Mouse (Mus musculus) left cerebral cortex, adult 11 months (tissue): Measurements from ENCODE around the gene Pnrc1.
"Not testable (repeated sequence)": the region's sequence is repeated elsewhere in the genome, so short reads cannot be mapped to it uniquely, and the experiment has no call there.

ENCODE experiments used
- DNase-seq: peaks from one replicate; pipeline ENCODE4 v3.0.0; 2022; ENCODE audit warnings: low spot score

The Pnrc1 gene

DNA sequence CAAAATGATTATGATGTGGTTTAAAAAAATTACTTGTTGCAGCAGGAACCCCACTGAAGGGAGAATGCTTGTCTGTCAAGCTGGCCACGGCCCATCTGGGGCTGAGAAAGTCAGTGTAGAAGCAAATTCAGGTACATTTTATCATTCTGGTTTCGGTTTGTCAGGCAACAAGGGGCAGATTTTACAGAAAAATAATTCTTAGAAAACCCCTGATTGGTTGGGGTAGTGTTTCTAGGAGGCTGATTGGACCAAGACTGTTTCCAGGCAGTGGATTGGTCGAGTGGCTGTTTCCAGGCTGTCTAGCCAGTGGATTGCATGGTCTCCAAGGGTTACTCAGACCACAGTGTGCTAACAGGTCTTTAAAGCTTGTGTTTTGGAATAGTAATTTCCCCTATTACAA is at the start of gene Pnrc1:
Gene Pnrc1, minus strand, starts transcription at position 162 of the 400 bp plus-strand sequence.
- DNase-seq: no peak

DNA sequence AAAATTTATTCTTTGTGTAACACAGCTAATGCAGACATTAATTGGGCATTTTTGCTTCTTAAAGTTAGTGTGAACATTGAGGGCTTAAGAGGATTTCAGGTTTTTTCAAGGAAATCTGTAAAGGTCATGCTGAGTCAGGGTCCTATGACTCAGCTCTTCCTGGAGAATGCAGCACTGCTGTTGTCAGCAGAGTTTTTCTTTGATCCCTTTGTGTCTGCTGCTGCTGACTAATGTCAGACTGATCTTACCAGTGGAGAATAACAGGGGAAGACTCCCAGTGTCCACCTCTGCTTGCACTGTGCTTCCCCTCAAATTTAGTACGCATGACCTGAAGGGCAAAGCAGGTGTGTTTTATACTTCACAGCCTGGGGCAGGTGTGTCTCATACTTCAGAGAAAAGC is 48.0 kb upstream of the Pnrc1 start:
- DNase-seq: no peak

DNA sequence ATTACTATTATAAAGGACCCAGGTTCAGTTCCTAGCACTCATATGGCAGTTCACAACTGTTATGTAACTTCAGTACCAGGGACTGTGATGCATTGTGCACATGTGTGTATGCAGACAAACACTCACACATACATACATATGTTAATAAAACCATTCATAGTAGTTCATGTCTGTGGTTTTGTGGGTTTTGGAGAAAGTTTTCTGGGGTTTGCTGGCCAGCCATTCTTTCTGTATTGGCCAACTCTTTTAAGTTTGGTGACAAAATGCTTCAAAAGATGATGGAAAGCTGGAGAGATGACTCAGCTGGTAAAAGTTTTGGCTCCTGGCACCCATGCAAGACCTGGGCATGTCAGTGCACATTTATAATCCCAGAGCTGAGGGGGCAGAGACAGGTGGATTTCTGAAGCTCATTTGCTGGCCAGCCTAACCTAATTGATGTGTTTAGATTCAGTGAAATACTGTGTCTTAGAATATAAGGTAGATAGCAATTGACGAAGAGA is 43.0 kb upstream of the Pnrc1 start:
- DNase-seq: no peak

DNA sequence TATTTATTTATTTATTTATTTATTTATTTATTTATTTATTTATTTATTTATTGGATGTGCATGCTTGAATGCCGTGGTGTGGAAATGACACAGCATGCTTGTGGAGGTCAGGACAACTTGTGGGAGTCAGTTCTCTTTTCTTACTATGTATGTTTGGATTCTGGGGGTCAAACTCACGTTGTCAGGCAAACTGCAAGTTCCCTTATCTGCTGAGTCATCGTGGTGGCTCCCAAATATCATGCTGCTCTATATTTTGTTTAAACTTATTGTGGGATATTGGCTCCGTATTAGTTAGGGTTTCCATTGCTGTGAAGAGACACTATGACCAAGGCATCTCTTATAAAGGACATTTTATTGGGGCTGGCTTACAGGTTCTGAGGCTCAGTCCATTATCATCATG is 41.2 kb upstream of the Pnrc1 start:
- no peak for DNase-seq

DNA sequence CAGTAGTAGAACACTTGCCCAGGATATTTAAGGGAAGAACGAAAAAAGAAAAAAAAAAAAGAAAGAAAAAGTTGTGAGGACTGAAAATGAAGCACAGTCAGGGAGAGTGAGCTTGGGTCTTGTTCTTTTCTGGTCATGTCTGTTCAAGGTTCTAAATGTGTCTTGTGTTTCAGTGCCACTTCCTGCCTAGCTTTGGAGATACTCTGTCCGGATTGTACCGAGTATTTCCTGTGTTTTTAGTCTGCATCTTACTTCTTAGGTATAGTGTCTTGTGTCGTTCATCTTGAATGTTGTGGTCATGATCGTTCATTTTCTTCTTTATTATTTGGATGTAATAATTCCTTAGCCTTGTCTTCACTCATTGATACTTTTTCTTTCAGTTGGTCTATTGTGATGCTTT is 25.9 kb upstream of the Pnrc1 start:
- DNase-seq: no peak

DNA sequence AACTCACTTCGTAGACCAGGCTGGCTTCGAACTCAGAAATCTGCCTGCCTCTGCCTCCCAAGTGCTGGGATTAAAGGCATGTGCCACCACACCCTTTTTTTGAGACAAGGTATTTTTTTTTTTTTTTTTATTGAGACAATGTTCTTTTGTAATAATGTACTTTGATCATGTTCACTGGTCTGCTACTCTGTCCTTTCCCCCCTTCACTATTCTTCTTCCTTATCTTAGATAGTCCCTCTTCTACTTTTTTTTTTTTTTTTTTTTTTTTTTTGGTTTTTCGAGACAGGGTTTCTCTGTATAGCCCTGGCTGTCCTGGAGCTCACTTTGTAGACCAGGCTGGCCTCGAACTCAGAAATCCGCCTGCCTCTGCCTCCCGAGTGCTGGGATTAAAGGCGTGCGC is 24.2 kb upstream of the Pnrc1 start:
- DNase-seq: not testable (repeated sequence)

DNA sequence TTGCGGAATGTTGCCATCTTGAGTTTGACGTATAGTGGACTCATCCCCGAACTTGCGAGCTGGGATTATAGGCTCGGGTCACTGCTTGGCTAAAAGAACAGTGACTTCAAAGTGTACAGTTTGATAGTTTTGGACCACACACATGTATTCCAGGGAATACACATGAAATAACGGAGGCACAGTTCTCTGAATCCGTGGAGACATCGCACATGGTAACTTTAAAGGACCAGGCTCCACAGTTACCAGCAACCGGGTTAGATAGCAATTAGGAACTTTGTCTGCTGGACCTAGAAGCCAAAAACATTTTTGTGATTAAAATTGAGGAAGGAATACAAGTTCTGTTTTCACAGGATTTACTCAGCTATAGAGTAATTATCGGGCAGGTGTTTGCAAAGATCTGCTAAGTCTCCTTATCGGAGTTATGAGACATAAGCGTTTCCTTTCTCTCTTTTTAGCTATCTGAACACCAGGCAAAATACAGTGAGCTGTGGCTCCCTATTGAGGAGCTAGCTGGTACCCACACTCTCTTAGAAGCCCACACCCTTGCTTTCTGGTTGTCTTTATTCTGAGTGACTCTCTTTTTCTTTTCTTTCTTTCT is 21.0 kb upstream of the Pnrc1 start:
- no peak for DNase-seq

DNA sequence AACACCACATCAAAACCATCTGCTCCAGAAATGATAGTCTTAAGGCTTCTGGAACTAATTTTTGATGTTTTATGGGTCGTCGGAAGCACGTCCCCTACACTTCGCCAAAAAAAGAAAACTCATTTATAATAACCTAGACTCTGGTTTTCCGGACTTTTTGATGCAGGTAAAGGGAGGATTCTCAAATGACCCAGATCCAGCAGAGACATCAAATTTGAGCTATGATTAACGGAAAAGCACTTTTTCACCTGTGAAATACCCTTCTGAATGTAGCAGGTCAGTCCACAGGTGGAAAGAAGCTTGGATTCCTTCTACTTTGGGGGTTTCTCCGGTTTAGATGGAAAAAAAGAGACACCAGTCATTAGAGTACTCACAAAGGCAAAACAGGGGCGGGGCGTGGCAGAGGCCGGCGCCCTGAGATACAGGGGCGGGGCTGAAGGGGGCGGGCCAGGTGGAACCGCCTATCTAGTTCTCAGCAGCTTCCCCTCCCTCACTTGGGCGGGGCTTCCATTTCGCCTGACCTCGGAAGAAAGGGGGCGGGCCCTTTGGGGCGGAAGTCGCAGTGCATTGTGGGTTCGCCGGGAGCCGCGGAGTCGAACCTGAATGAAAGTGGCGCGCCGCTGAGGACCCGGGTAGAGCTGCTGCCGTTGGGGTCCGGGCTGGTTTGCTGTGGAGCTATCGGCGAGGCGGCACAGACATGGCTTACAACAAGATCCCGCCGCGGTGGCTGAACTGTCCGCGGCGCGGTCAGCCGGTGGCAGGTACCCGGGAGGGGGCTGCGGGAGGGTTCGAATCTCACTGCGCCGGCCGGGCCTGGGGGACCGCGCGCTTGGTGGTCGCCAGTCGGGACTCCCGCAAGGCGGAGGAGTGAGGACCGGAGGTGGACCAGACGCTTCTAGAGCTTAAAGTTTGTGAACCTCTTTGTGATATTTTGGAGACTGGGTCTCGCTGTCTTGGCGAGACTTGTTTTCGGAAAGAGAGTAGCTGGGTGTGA is 20.1 kb upstream of the Pnrc1 start, which contains the start of gene Rngtt:
Gene Rngtt, plus strand, starts transcription at position 548 of the 994 bp plus-strand sequence.
- peak; percentile 91 for DNase-seq

DNA sequence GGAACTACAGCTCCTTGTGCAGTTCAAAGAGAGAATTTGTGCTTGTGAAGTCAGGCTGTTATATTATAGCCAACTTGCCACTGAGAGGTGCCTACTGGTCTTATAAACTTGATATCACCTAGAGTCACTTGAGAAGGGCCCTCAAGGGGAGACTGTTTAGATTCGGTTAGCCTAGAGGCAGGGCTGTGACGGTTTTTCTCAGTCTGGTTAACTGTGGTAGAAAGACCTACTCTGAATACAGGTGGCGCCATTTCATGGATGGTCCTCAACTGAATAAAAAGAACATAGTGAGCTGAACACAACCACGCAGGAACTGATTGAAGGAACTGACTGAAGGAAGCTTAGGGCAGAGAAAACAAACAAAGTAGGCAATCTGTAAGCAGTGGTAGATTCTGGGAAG is 17.2 kb upstream of the Pnrc1 start:
- no peak for DNase-seq

DNA sequence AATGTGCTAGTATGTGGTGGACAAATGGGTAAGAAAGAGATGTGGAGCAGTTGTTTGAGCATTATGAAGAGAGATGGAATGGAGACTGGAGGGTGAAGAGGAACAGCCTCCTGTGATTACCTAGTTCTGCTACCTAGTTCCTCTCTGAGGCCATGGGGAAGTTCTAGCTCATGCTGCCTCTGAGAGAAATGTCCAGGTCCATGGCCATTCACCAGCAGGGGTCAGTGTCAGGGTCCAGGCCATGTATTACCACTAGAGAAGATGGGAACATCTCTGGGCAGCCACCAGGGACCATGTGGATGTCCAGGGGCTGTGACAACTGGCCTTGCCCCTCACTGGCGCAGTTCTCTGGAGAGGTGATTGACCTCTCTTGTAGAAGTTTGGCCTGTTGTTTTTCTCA is 13.1 kb upstream of the Pnrc1 start:
- no peak for DNase-seq

DNA sequence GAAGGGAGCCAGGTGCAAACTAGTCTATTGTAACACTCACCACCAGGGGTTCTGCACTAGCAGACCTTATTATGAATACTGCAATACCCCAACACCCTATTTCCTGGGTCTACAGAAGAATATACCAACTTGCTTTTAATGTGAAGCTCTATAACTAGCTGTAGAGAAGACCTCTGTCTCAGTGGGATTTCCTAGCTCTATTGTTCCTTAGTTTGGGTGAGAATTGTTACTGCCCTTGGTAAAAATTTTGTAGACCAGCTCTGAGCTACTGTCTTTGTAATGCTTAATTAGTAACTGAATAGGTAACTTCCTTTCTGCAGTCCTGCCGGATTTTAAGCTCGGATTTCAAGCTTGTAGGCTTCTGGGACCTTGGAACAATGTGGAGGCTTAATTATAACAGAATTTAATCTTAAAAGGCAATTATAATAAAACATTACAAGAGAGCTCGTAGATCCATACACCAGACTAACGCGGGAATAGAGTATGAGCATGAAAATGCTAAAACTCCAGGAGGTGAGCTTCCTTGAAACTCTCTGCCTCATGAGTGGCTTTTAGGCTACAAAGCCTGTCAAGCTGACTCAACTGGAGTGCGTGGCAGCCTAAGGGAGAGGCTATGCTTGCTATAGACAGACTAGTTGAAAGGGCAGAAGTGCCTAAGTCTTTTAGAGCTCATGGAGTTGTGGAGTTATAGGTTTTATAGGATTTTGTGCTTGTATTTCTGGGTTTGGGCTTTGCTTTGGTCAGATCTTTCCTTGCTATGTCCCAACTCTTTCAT is 11.1 kb upstream of the Pnrc1 start:
- not testable (repeated sequence) for DNase-seq

DNA sequence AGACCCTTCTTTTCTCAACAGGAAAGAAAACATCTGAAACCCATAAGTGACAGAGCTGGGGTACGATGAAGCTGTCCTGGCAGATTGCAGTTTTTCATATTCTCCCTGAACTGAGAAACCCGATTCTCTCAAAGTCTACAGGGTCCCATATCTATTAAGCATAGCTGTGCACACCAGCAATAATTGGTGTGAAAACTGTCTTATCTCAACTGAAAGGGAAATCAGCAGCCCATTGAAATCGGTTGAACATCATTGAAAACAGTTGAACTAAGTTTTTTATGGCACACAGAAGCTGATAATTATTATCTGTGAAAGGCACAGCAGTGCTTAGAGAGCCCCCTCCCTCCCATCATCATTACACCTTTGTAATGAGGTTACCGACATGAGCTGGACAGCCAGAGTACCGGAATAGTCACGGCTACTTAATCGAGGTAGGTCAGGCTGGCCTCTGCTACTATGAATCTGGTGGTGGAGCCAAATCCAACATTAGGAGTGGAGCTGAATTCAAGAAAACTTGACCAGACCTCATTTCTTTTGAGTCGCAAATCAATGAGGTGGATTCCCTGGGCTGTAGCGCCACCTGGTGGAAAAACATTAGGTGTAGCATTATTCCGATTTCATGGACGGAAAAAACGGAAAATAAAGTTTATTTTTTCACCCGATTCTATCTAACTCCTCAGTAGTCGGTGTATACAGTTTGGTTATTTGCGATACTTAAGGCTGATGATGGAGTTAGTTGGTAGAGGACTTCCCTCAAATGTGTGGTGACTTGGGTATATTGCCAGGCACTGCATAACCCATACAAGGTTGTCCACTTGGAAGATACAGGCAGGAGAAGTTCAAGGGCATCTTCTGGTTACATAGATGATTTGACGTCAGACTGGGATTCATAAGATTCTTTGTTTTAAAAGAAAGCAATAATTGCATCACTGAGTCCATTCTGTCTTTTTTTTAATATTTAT is 2.7 kb upstream of the Pnrc1 start:
- no peak for DNase-seq

DNA sequence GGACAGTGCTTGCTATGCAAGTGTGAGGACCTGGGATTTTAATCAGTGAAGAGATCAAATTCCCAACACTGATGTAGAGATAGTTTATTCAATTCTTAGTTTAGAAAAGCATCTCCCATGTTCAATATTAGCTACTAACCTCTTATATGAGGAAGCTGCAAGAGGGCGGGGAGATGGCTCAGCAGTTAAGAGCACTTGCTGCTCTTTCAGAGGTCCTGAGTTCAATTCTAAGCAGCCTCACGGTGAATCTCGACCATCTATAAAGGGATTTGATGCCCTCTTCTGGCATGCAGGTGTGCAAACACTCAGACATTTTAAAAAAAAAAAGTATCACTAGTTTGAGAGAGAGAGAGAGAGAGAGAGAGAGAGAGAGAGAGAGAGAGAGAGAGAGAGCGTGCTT is 915 bp upstream of the Pnrc1 start:
- DNase-seq: no peak

DNA sequence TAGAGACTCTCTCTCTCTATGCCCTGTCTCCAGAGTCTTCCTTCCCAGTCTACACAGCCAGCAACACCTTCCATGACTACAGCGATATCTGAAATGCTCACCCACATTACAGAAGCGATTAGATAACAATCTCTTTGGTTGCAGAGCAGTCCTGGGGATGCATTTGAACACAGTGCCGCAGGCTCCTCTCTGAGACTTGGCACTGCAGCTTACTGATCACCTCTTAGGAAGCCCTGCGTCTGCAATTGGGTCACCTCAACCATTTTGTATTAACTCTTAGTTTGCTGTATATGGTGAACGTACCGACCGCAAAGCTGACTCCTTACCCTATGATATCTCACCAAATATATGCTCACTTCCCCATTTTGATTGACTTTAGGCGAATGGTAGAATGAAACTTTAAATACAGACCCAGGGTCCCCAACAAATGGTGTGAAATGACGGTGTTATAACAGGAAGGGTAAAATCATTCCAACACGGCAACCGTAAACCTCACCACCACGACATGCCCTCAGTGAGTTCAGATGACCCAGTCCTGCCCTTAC is 785 bp downstream of the Pnrc1 start:
- no peak for DNase-seq

DNA sequence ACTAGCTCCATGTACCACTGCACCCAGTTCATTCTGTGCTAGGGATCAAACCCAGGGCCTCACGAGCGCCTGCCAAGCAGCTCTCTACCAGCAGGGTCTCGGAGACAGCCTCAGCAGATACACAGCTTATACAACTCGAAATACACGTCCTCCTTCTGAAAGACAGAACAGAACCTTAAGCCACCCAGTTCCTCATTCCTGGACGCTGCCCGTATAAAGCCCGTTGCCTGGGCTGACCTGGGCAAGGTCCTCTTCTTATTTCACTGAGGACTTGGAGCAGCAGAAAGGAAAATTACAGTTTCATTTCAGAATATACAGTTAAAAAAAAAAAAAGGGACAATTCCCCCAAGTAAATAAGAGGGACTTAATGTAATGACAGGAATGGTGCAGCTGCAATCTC is 4.5 kb downstream of the Pnrc1 start:
- no peak for DNase-seq

DNA sequence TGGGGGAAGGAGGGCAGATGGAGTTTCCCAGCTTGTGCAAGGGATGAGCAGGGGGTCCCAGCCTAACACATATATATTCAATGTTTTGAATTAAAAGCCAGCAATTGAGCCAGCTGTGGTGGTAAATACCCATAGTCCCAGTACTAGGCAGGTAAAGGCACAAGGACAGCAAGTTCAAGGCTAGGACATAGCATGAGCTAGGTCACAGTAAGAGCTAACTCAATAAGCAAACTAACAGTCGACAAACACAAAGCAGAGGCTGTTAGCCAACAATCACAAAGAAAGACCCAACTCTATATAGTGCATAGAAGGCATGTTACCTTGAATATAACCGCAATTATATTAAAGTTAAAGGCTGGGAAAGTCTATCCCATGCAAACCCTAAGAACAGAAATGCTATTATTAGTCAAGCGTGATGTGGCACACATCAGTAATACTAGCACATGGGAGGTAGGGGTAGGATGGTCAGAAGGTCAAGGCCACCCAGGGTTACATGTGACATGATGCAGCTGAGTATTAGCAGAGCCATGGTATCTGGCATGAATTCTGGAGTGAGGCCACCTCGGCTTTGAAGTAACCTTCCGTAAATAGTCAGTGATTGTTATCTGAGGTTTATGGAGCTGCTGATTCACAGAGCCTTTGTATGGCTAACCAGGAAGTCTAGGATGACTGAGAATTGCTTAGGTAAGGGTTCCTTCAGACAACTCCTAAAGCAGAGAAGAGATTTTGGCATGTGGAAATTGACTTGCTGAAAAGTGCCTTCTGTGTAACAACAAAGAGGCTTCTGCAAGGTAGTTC is 5.7 kb downstream of the Pnrc1 start:
- DNase-seq: no peak

DNA sequence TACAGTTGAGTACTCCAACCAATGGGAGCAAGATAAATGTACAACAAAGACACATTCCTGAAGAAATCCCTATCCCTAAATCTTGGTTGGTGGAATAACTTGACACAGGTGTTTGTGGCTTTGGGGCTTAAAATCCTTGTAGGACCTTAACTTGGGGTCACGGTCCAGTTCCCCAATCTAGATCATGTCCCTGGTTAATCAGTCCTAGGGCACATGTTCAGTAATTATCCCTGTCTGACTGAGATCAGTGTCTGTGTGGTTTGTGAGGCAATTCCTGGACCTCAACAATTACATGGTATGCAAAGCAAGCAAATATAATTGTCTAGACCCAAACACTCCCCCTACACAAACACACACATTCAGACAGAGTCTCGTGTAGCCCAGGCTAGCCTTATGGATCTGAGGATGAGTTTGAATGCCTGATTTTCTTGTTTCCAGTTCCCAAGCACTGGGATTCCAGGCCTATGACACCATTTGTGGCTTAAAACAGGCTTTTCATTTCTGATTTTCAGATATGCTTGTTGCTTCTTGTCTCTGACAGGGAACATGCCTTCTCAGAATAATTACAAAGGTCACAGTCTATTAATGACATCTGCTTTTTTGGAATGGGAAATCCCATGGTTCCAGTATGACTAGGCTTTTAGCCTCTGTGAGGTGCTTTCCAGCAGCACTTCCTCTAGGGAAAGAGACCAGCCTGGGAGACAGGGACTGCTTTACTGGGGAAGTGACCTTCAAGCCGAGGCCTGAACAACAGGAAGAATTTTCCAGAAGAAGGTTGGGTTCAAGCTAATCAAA is 7.9 kb downstream of the Pnrc1 start:
- no peak for DNase-seq

DNA sequence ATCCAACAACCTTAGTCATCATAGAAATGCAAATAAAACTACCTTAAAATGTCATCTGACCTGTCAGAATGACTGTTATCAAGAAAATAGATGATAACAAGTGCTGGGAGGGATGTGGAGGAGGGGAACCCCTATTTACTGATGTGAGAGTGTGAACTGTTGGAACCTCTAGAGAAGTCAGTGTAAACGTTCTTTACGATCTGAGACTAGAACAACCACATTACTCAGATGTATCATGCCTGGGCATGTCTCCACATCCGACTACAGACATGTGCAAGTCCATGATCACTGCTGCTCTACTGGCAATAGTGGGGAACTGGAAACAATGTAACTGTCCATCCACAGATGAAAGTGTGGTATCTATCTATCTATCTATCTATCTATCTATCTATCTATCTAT is 16.5 kb downstream of the Pnrc1 start:
- no peak for DNase-seq
